Mouse (Mus musculus) embryonic facial prominence, embryonic 12.5 days (tissue): ENCODE data around the gene Use1. TPM values are rescaled to one million over a fixed set of nuclear protein-coding genes. Genes with fewer than 3 reads are reported as not detected.
"Not testable (repeated sequence)": the region's sequence is repeated elsewhere in the genome, so short reads cannot be mapped to it uniquely, and the experiment has no call there.

Experiments
- ATAC-seq: fragments of 200-750 bp; cut with Nextera tagmentation; 2 replicates; pipeline ENCODE4 v1.8.0; 2017; ENCODE audit not compliant: insufficient number of reproducible peaks, insufficient read depth, low FRiP score, low TSS enrichment
- H3K27ac ChIP-seq: fragments of 300-500 bp; sonication (generic); 2 replicates; pipeline ENCODE4 v1.5.1; 2016; ENCODE audit warnings: mild to moderate bottlenecking
- H3K27me3 ChIP-seq: fragments of 300-500 bp; sonication (generic); 2 replicates; pipeline ENCODE4 v1.6.1; 2016; ENCODE audit warnings: mild to moderate bottlenecking, moderate library complexity
- H3K36me3 ChIP-seq: fragments of 300-500 bp; sonication (generic); 2 replicates; pipeline ENCODE4 v1.6.1; 2016; ENCODE audit warnings: mild to moderate bottlenecking
- H3K4me1 ChIP-seq: fragments of 300-500 bp; sonication (generic); 2 replicates; pipeline ENCODE4 v1.6.1; 2016
- H3K4me2 ChIP-seq: fragments of 300-500 bp; sonication (generic); replicated peaks from 2 replicates; pipeline ENCODE4 v1.6.1; 2016; ENCODE audit warnings: mild to moderate bottlenecking, moderate library complexity
- H3K4me3 ChIP-seq: fragments of 300-500 bp; sonication (generic); 2 replicates; pipeline ENCODE4 v1.5.1; 2016; ENCODE audit warnings: mild to moderate bottlenecking
- H3K9ac ChIP-seq: fragments of 300-500 bp; sonication (generic); 2 replicates; pipeline ENCODE4 v1.6.1; 2016; ENCODE audit warnings: mild to moderate bottlenecking, moderate library complexity
- H3K9me3 ChIP-seq: fragments of 300-500 bp; sonication (generic); 2 replicates; pipeline ENCODE4 v1.6.1; 2016; ENCODE audit warnings: mild to moderate bottlenecking, moderate library complexity
- WGBS: fragments of 180-500 bp; shearing (Covaris S2); methylation state at CpG from one replicate; pipeline ENCODE4 v1.1.7; 2016; 5-methylcytosine and 5-hydroxymethylcytosine counted together
- polyA plus RNA-seq: library from polyadenylated mRNA; unstranded; fragments of >200 nt; fragmentation: Nextera tagmentation; extraction: Ambion mirVana; gene quantifications from 2 replicates; pipeline ENCODE4 v1.2.1, GENCODE M21; 2016

The Use1 gene
- 85.4 and 89.2 TPM in 2 replicates for polyA plus RNA-seq

DNA sequence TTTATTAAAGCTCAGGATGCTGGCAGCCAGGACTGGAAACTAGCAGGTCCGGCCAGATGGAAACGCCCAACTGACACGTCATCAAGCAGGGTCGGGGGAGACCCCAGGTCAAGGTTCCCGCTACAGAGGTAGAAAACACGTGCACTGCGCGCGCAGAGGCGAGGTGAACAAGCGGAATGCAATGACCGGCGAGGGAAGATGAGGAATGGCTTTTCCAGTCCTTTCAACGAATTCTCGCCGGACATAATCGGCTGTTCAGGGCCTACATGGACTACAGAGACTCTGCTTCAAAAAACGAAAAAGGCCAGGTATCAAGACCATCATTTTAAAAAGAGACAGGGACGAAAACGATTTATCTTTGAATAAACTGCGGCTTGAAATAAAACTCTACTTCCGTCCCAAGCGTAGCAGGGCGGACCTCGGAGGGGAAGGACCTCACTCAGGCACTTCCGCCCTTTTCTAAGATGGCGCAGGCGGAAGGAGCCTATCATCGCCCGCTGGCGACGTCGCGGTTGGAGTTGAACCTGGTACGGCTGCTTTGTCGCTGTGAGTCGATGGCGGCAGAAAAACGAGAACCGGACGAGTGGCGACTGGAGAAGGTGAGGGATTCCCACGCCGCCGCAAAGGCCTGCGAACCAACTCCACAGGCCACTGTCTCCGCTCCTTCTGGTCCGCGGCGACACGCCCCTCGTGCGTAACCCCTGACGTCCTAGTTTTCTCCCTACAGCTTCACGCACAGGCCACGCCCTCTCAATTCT, at the start of gene Use1:
Use1 (plus strand) TSS at position 78 of the 758 bp plus-strand sequence.
- H3K4me3 ChIP-seq: peak within 1 kb of the TSS; percentile 60
- under 1% methylated on average over 56 of the region's 56 CpGs for WGBS
- peak within 1 kb of the TSS; percentile 79 for H3K4me2 ChIP-seq
- H3K27ac ChIP-seq: peak within 1 kb of the TSS; percentile 89
- peaks cover 11% of the 10 kb centered on the region for H3K4me1 ChIP-seq
- peaks cover 9% of the 10 kb centered on the region for H3K36me3 ChIP-seq
- peak; percentile 76 for ATAC-seq
- no peaks in the 10 kb centered on the region for H3K27me3 ChIP-seq
- H3K9me3 ChIP-seq: no peaks in the 10 kb centered on the region
- H3K9ac ChIP-seq: peak within 1 kb of the TSS; percentile 74

DNA sequence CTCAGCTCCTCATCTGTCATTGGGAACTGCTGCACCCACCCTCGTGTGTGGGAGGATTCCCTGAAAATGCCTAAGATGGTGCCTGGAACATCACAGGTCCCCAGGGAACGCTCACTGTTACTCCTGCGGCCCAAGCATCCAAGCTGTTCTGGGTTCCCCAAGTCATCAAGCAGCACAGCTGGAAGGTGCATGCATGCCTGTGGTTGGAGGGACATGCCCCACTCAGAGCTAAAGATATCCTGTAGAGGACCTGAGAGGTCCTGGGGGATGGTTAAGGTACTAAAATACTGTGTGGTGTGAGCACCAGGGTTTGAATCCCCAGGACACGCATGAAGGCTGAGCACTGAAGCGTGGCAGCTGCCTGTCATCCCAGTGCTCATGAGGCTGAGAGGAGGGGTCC, 48.0 kb upstream of the Use1 start:
- H3K9ac ChIP-seq, ATAC-seq, H3K4me1 ChIP-seq, H3K9me3 ChIP-seq, H3K4me2 ChIP-seq, H3K27me3 ChIP-seq, H3K4me3 ChIP-seq, H3K27ac ChIP-seq: not testable (repeated sequence)
- H3K36me3 ChIP-seq: peaks cover 38% of the 10 kb centered on the region
- 90% methylated on average over 5 of the region's 5 CpGs for WGBS

DNA sequence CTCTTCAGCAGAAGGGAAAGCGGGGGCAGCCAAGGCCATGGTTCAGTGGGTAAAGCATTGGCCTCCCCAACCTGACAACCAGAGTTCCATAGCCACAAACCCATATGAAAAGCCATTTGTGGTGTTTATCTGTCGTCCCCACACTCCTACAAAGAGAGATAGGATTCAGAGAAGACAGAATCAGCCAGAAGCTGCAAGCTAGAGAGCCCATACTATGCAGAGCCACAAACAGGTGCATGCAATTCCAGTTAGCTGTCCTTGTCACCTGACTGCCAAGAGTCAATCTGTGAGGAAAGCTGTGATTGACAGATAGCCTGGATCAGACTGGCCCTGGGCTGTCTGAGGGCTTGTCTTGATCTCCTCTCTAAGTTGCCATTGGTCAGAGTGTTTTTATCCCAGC, 46.9 kb upstream of the Use1 start:
- H3K4me2 ChIP-seq, H3K4me3 ChIP-seq, H3K9ac ChIP-seq, H3K9me3 ChIP-seq, ATAC-seq, H3K27ac ChIP-seq, H3K27me3 ChIP-seq, H3K4me1 ChIP-seq: not testable (repeated sequence)
- H3K36me3 ChIP-seq: peaks cover 49% of the 10 kb centered on the region
- 87% methylated on average over 2 of the region's 2 CpGs for WGBS

DNA sequence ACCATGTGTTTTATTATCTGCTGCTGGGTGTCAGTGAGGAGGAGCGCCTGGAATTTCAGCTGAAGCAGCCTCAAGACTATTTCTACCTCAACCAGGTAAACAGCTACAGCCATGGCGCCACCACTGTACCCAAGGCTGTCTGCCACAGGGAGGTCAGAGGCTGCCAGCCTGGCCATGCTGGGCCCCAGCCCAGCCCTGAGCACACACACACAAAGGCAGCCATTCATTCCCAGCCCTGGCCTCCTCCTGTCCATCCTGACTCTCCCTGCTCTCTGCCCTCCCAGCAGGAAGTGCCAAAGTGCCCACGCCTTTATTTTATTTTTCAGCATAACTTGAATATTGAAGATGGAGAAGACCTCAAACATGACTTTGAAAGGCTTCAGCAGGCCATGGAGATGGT, 43.7 kb upstream of the Use1 start:
- Histone ChIP-seq H3K27ac (no peak overlapping the region), H3K36me3 (peaks cover 55% of the 10 kb centered on the region), H3K9ac (no peak overlapping the region; the same call in 1 of the 2 replicates), H3K4me3 (no peak overlapping the region), H3K9me3 (no peaks in the 10 kb centered on the region), H3K4me2 (no peak overlapping the region), H3K4me1 (no peaks in the 10 kb centered on the region), H3K27me3 (no peaks in the 10 kb centered on the region)
- 73% methylated on average over 3 of the region's 3 CpGs for WGBS
- no peak for ATAC-seq

DNA sequence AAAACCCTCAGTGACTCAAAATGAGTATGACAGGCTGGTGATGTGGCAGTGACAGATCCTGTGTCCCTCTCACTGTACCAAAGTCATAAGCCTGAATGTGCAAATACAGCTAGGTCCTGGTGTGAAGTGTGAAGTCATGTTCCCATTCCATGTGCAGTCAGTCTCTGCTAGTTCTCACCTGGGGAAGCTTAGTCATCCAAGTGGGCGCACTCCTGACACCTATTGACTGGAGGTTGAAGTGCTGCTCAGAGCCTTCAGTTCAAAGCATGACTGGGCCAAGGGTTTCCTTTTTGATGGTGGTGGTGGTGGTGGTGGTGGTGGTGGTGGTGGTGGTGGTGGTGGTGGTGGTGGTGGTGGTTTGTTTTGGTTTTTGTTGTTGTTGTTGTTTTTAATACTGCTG, 41.8 kb upstream of the Use1 start:
- Histone ChIP-seq H3K27me3 (no peaks in the 10 kb centered on the region), H3K36me3 (peaks cover 68% of the 10 kb centered on the region), H3K4me1 (no peaks in the 10 kb centered on the region), H3K9ac (no peak overlapping the region), H3K9me3 (no peaks in the 10 kb centered on the region), H3K4me2 (no peak overlapping the region), H3K4me3 (no peak overlapping the region), H3K27ac (no peak overlapping the region)
- 95% methylated on average over 1 of the region's 1 CpGs for WGBS
- ATAC-seq: no peak

DNA sequence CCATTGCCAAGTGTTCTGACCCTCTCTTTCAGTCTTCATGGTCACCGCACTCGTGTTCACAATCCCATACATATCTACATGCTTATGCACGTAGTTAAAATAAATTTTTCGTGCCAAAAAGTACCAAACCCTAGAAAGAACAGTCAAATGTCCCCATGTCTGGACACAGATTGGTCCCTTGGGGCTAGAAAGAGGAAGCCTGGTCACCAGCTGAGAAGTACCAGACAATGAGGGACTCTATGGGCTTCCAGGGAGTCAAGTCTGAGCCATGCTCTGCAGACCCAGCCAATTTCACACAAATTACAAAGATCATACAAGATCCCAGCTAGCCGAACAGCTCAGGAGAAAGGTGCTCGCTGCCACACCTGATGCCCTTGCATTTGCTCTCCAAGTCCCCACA, 28.8 kb upstream of the Use1 start:
- not testable (repeated sequence) for H3K4me3 ChIP-seq, H3K9ac ChIP-seq, H3K9me3 ChIP-seq, H3K4me1 ChIP-seq, H3K27me3 ChIP-seq, H3K4me2 ChIP-seq, H3K27ac ChIP-seq, ATAC-seq
- 87% methylated on average over 6 of the region's 6 CpGs for WGBS
- H3K36me3 ChIP-seq: peaks cover 46% of the 10 kb centered on the region

DNA sequence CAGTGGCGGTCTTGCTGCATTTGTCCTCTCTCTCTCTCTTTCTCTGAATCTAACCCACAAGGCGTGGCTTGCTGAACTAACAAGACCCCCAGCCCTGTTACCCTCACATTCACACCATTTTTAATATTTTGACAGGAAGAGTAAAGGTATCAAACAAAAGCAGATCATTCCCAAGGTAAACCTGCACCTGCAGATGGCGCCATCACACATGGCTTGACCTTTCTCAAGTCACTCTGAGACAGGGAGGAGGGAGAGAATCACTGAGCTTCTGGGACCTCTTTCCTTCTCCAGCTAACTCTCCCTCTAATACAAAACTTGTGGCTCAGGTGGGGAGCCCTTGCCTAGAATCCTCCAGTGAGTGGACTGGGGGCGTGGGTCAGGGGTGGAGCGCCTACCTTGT, 26.0 kb upstream of the Use1 start:
- Histone ChIP-seq H3K27ac (no peak overlapping the region), H3K9ac (no peak overlapping the region), H3K4me1 (no peaks in the 10 kb centered on the region), H3K9me3 (no peaks in the 10 kb centered on the region), H3K36me3 (peaks cover 57% of the 10 kb centered on the region), H3K27me3 (no peaks in the 10 kb centered on the region), H3K4me2 (no peak overlapping the region), H3K4me3 (no peak overlapping the region)
- WGBS: 76% methylated on average over 5 of the region's 5 CpGs
- ATAC-seq: no peak

DNA sequence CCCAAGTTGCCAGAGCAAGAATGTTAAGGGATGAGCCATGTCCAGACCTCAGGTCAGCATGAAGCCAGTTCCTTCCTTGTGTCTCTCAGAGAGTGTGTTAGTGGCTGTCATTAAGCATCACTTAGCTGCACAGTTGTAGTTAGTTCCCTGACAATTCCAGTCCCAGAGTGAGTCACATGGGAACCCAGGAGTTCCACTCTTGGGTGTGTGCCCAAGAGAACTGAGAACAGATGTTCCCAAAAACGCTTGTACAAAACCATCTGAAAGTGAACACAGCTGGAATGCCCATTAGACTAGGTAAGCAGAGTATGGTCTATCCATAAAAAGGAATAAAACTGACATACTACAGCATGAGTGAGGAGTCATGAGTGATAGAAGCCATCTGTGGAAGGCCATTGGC, 20.1 kb upstream of the Use1 start:
- Histone ChIP-seq H3K4me2 (no peak overlapping the region), H3K4me1 (no peaks in the 10 kb centered on the region), H3K27ac (no peak overlapping the region), H3K27me3 (no peaks in the 10 kb centered on the region), H3K36me3 (peaks cover 87% of the 10 kb centered on the region), H3K9me3 (no peaks in the 10 kb centered on the region), H3K9ac (no peak overlapping the region), H3K4me3 (no peak overlapping the region)
- 67% methylated on average over 1 of the region's 1 CpGs for WGBS
- no peak for ATAC-seq

DNA sequence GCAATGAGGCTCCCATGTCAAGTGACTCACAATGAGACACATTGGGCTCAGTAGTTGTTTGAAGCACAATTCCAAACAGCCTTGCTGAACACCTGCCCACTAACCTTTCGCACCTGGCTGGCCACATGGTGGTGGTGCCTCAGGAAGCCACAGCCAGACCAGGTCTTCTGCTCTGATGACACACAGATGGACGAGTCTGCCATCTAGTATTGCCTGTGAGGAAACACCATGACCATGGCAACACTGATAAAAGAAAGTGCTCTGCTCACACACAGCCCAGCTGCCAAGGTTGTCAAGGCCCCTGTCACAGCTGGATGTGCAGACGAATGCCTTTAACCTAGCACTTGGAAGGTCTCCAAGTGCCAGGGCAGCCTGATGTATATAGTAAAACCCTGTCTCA, 15.5 kb upstream of the Use1 start:
- 77% methylated on average over 3 of the region's 3 CpGs for WGBS
- H3K4me1 ChIP-seq: no peaks in the 10 kb centered on the region

DNA sequence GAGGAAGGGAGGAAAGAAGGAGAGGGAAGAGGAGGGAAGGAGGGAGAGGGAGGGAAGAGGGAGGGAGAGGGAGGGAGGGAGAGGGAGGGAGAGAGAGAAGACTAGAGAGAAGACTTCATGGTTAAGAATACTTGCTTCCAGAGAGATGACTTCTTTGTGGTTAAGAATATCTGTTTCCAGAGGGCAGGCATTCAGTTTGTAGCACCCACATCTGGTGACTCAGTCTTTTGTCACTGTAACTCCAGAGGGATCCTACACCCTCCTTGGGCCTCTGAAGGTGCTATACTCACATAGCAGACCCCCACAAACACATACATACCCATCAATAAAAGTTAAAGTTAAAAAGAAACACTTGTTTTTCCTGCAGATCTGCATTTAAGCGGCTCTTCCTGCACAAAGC, 15.1 kb upstream of the Use1 start:
- peaks cover 97% of the 10 kb centered on the region for H3K36me3 ChIP-seq

More for the DNA sequence above, 15.5 kb upstream of the Use1 start:
- Histone ChIP-seq H3K9ac (no peak overlapping the region), H3K9me3 (no peaks in the 10 kb centered on the region), H3K27ac (no peak overlapping the region), H3K27me3 (no peaks in the 10 kb centered on the region), H3K4me3 (no peak overlapping the region), H3K4me2 (no peak overlapping the region), H3K36me3 (peaks cover 97% of the 10 kb centered on the region)
- ATAC-seq: no peak

DNA sequence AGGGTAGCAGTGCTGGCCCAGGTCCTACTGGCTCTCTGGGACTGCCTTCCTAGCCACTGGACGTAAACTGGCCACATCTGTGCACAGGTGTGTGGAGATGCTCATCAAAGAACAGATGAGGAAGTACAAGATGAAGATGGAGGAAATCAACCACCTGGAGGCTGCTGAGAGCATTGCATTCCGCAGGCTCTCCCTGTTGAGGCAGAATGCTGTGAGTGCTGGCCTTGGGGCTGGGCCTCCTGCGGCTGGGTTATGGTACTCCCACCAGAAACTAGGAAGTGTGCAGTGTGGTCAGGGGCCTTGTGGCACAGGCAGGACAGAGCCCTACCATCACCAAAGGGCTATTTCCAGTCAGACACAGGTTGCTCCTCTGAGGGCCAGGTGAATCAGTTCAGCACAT, 8.6 kb upstream of the Use1 start:
- H3K27ac ChIP-seq: no peak overlapping the region
- no peaks in the 10 kb centered on the region for H3K9me3 ChIP-seq
- no peak overlapping the region for H3K4me3 ChIP-seq
- H3K4me1 ChIP-seq: no peaks in the 10 kb centered on the region
- no peak for ATAC-seq
- H3K4me2 ChIP-seq: no peak overlapping the region
- peaks cover 74% of the 10 kb centered on the region for H3K36me3 ChIP-seq
- WGBS: 89% methylated on average over 3 of the region's 3 CpGs
- no peaks in the 10 kb centered on the region for H3K27me3 ChIP-seq
- H3K9ac ChIP-seq: no peak overlapping the region

More for the DNA sequence above, 15.1 kb upstream of the Use1 start:
- H3K9me3 ChIP-seq: no peaks in the 10 kb centered on the region
- no peak overlapping the region for H3K4me3 ChIP-seq
- WGBS: 93% methylated on average over 1 of the region's 1 CpGs
- H3K9ac ChIP-seq: no peak overlapping the region
- no peak overlapping the region for H3K4me2 ChIP-seq
- no peaks in the 10 kb centered on the region for H3K27me3 ChIP-seq
- no peak overlapping the region for H3K27ac ChIP-seq
- H3K4me1 ChIP-seq: no peaks in the 10 kb centered on the region
- ATAC-seq: no peak

DNA sequence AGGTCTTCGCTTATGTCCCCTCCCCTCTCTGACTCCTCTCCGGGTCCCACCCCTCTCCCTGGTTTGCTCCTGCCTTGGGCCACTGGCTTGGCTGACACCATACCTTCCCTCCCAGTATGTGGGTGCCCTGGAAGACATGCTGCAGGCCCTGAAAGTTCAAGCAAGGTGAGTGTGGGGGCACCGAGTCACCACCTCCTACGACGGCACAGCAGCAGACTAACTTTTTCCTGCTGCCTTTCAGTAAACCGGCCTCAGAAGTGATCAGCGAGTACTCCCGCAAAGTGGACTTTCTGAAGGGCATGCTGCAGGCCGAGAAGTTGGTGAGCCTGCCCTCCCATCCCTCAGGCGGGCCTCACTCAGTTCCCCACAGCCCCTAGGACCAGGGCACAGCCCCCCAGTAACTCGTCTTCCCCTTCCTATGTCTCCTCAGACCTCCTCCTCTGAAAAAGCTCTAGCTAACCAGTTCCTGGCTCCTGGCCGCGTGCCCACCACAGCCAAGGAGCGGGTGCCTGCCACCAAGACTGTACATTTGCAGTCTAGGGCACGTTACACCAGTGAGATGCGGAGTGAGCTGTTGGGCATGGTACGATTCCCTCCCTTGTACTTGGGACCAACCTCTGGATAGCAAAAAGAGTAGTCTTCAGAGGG, 1.0 kb downstream of the Use1 start:
- no peaks in the 10 kb centered on the region for H3K9me3 ChIP-seq
- no peaks in the 10 kb centered on the region for H3K27me3 ChIP-seq
- WGBS: 45% methylated on average over 17 of the region's 17 CpGs
- peaks cover 11% of the 10 kb centered on the region for H3K4me1 ChIP-seq
- H3K4me3 ChIP-seq: peak overlapping the region; percentile 60
- H3K4me2 ChIP-seq: peak overlapping the region; percentile 79
- peak; percentile 76 for ATAC-seq
- H3K27ac ChIP-seq: peak overlapping the region; percentile 89
- peak overlapping the region; percentile 74 for H3K9ac ChIP-seq
- peaks cover 9% of the 10 kb centered on the region for H3K36me3 ChIP-seq
